Mouse (Mus musculus) embryo, embryonic 10.5 days (tissue): ENCODE results near the gene Tjp1.
A peak's percentile ranks its signal among the peaks of the same experiment; 100 is the strongest.

ENCODE experiments used
- DNase-seq: peaks from one replicate; pipeline ENCODE4 v3.0.0-alpha.2; 2015; ENCODE audit warnings: low spot score

Gene Tjp1

GRCm38 (mm10) chr7:65489195-65489594 is 38.4 kb downstream of the Tjp1 start:
- no peak for DNase-seq

DNA sequence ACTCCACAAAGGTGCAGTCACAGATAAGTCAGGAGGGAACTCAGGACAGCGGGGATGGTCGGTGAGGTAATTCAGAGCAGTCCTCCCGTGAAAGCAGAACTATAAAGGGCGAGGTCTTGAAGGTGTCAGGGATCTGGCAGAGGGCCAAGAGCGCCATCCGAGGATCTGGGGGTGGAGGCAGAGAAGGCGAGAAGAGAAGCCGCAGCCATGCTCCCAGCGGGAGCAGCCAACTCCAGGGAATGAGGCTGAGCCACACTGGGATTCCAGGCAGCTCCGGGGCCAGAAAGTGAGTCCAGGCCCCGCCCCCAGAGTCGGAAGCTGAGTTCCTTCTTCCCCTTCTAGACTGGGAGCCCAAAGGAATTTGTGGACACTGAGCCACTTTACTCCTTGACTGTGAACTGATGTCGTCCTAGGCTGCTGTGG is 41.3 kb downstream of the Tjp1 start:
- DNase-seq: peak; percentile 48

DNA sequence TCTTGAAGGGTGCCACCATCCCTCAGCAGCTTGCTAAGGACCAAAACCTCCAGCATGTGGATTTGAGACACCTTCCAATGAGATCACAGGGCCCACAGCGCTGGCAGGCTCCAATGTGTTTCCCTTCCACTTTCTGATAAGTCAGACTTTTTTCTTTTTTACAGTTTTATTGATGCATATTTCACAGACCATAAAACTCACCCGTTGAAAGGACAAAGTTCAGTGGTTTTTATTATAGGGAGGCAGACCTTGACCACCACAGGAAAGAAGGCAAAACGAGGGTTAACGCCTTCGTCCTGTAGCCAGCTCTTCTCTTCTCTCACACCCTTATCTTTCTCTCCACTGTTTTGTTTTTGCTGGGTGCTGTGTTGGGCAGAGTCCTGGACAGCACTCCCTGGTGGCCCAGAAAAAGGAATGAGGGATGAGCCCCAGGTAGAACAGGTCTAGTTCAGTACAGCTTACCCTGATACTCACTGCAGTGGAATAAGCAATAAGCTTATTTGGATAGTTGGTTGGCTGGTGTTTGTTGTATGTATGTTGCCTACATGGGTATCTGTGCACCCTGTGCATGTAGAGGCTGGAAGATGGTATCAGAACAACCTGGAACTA is 43.3 kb downstream of the Tjp1 start:
- no peak for DNase-seq

DNA sequence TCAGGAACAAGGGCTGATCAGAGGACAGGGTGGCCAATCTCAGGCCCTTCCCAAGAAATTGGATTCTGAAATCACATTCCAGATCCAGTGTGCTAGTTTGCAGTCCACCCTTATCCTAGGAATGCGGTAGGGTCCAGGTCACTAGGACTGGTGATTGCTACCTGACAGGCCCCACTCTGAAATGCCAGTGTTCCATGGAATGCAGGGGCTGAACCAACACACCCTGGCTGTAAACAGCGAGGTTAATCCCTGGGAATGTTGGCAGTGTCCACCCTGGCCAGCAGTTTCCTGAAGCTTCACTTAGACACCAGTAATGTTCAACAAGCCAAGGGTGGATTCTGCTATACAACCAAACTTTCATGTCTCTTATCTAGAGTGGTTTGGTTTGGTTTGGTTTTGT is 45.4 kb downstream of the Tjp1 start:
- no peak for DNase-seq

DNA sequence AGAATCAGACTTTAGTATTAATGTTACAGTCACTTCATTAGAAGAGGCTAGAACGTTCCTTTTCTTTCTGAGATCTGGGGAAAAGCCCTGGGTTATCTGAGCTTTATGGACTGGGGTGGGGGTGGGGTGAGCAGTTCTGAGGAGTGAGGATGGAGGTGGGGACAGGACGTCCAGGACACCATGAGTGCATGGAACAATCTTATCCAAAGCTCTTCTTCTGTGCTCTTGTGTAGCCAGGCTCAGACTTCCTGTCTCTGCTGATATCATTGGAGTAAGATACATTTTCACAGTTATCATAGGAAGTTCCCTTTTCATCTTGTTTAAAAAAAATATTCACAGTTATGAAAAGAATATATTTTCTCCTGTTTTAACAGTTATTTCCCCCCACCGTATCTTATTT is 55.5 kb downstream of the Tjp1 start:
- no peak for DNase-seq

- no peak for DNase-seq
These were observed 56.2 kb downstream of the Tjp1 start for GRCm38 (mm10) chr7:65471406-65471805.

DNA sequence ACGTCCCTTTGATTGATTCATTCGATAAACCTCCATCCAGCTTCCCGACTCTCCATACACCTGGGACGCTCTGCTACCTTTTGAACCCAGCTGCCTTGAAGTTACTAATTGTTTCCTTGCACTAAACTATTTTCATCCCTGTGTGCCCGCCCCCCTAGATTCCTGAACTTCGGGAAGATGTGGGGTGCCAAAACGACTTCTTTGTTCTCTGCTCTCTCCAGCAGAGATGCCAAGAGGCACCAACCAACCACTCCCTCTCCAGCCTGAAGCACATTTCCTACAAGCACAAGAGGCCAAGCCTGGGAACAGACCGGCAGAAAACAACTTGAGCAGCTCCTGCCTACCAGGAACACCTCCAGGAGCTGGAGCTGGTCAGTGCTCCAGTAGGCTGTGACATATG is 57.4 kb downstream of the Tjp1 start:
- no peak for DNase-seq

GRCm38 (mm10) chr7:65469666-65470065 is 57.9 kb downstream of the Tjp1 start:
- DNase-seq: peak; percentile 9

GRCm38 (mm10) chr7:65468191-65468590 is 59.4 kb downstream of the Tjp1 start:
- DNase-seq: no peak

DNA sequence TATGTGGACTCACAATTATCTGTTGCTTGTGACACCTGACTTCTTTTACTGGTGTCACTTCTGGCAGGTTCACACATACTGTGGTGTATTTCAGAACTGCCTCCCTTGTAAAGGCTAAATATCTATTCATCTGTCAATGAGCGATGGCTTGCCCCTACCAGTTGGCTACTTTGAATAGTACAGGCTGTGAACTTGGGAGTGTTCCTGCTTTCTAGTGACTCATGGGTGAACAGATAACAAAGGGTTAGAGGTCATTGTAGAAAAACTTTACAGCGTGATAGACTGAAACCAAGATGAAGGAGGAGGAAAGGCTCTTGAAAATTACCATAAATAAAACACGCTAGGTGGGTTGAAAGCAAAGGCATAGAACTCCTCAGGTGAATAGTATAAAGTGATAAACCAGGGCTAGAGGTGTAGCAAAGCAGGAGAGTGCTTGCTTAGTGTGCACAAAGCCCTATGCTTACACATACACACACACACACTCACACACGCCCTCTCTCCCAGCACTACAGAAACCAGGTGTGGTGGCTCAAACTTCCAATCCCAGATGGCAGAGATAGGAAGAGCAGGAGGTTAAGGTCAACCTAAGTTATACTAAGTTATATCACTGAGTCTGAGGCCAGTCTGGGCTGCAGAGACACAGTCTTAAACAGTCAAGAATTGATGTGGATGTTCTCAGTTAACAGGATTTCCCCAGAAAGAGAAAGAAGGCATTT is 60.1 kb downstream of the Tjp1 start:
- DNase-seq: no peak

DNA sequence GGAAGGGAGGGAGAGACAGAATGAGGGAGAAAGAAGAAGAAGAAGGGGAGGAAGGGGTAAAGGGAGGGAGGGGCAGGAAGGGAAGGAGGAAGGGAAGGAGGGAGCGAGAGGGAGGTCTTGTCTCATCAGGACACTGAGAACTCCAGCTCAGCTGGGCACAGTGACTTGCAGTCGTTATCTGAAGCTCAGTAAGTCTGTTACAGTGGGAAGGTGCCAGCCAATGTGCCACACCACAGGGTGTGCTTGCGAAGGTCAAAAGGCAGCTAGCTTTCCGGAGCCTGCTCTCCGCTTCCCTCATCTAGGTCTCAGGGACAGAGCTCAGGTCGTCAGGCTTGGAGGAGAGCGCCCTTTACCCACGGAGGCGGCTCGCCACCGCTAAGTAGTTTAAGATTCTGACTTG is 61.4 kb downstream of the Tjp1 start:
- no peak for DNase-seq

DNA sequence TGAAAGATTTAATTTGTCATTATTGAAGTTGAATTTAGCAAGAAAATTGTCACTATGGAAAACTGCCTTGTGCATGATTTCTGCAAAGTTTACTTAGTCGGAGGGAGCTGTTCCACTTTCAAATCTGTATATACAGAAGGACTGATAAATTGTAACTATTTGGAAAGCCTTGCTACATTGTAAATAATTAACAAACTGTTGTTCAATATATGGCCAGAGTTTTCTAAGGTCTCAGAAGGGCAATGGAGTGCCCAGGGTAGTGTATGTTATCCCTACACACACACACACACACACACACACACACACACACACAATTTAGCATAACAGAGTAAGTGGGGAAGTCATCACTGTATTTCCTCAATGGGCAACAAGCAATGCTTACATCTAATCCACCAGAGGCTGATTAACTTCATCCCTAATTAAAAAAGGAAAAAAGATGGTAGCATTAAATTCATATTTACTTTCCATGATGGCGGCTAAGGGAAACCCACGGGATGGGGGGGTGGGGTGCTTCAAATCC is 63.0 kb downstream of the Tjp1 start:
- no peak for DNase-seq

DNA sequence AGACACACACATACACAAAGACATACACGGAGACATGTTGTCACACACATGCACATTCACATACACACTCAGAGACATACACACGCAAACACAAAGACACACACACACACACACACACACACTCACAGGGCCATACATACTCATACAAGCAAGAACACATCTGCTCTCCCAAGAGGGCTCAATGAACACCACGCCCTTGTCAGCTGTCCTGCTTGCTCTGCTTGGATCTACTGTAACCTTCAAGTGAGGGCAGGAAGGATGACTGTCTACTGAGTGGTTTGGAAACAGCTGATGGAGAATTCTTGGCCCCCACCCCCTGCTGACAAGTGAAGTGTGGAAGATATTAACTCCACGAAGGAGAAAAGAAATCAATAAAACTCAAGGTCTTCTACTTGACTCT is 64.1 kb downstream of the Tjp1 start:
- DNase-seq: no peak

DNA sequence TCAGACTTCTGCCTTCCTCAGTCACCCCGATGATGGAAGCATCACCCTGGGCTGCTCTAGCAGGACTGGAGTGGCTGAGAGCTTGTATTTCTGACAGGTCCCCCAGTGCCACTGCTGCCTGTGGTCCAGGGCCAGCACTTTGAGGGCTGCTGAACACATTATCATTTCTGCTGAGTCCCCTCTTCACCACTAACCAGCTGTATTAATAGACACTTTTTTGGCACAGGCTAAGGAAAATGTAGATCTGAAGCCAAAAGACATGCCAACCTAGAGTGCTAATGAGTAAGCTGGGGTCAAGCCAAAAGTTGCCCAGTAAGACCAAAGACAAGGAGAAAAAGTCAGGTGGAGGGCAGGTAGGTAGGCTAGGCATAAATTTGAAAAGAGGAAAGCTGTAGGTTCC is 66.2 kb downstream of the Tjp1 start:
- no peak for DNase-seq

GRCm38 (mm10) chr7:65460196-65460595 is 67.4 kb downstream of the Tjp1 start:
- DNase-seq: no peak

DNA sequence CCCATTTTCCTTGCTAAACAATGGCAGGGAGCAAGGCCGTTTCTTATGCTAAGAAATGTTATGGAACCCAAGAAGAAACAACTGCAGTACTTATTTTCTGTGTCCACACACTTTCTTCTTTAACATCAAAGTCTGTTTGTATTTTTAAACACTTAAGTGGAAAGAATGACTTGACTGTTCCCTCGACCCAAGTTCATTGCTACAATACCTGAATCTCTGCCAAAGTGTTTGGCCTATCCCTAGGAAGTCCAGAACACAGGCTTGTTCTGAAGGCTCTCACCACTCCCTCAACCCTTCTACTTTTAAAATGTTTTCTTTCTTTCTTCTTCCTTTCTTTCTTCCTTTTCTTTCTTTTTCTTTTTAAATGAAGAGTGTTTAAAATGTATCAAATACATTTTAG is 71.5 kb downstream of the Tjp1 start:
- no peak for DNase-seq

GRCm38 (mm10) chr7:65455208-65455607 is 72.4 kb downstream of the Tjp1 start:
- no peak for DNase-seq

DNA sequence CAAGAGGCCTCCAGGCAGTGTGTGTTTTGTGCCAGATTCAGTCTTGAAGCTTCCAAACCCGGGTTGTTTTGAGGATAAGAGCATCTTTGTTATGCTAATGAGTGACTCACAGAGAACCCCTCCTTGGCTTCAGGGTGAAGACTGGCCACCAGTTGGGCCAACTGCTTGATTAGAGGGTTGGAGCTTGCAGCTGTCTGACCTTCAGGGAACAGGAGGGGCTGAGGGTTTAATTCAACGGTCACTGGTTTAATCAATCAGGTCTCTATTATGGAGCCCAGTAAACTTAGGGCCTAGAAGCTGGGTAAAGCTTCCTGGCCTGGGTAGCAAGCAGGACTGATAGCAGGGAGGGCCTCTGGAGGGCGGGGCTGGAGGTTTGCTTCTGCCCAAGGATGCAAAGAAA is 73.3 kb downstream of the Tjp1 start:
- DNase-seq: peak; percentile 68

DNA sequence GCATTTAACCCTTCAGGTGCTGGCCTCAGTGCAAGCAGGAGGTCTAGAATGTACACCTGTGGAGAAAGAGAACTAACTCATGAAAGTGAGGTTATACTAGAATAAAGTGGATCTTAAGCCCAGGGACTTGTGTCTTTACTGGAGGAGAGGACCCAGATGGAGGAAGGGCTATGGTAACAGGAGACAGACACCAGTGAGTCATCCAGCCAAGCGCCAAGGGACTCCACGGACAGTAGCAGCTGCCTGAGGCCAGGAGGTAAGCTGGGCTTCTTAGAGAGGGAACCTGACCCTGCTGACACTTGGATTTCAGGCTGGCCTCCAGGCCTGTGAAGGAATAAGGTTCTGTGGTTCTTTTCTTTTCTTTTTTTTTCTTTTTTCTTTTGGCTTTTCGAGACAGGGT is 75.3 kb downstream of the Tjp1 start:
- DNase-seq: no peak

DNA sequence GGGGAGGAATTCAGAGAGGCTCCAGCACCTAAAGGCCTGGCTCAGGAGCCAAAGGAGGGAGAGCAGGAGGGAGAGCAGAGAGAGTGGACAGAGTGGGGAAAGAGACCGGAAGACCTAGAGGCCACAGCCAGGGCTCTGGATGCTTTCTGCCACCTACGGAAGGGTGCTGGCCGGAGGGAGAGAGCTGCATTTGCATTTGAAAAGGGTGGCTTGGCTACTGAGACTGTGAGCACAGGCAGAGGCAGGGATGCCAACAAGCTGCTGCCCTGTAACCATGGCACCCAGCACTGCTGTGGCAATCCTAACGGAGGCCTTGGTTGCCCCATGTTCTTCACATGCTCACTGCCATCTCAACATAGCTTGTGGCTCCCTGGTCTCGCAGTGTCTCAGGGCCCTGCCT is 77.4 kb downstream of the Tjp1 start:
- peak; percentile 58 for DNase-seq

DNA sequence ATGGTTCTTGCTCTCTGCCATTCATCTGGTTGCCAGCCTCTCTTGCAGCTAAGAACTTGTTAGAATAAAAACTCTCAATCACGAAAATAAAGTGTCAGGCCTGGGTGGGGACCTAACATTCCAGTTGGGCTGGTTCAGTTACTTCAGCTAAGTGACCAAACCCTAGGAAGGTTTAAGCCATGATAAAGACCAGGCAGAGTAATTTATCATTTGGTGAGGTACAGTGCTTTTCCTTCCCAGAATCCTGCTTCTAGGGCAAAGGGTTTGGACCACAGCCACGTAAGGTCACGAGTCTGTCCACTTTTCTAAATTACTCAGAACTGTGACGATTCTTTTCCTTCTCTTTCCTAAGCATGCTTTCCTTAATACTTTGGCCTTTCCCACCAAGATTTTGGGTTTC is 86.1 kb downstream of the Tjp1 start:
- no peak for DNase-seq

GRCm38 (mm10) chr7:65439518-65439917 is 88.1 kb downstream of the Tjp1 start:
- DNase-seq: no peak

- DNase-seq: no peak
These were observed 89.4 kb downstream of the Tjp1 start for GRCm38 (mm10) chr7:65438146-65438545.

GRCm38 (mm10) chr7:65436921-65437320 is 90.7 kb downstream of the Tjp1 start:
- DNase-seq: no peak
